Mouse (Mus musculus) liver, adult 10 weeks (tissue): Measurements from ENCODE around the gene Hsd11b1. TPM values are rescaled to one million over a fixed set of nuclear protein-coding genes. Genes with fewer than 3 reads are reported as not detected.

ENCODE experiments used
- polyA plus RNA-seq: library from polyadenylated mRNA; stranded (reverse); fragments of 350-450 nt; fragmentation: Illumina TruSeq; extraction: RNeasy Lipid Tissue Mini Kit (QIAGEN cat#74804); gene quantifications from one replicate; pipeline ENCODE4 v1.2.3, GENCODE M21; 2014; ENCODE audit warnings: low read depth, low replicate concordance

The Hsd11b1 gene
- 1,112 TPM for polyA plus RNA-seq

GRCm38 (mm10) chr1:193263955-193264598 is at the start of gene Hsd11b1:
Hsd11b1 (minus strand) TSS chr1:193264075.

GRCm38 (mm10) chr1:193272916-193273601 is 9.2 kb upstream of the Hsd11b1 start, which contains the start of gene G0s2:
G0s2 (minus strand) TSS chr1:193273217.

GRCm38 (mm10) chr1:193207503-193207902 is 56.4 kb downstream of the Hsd11b1 start, which contains the start of gene Lamb3:
Lamb3 (plus strand) TSS chr1:193207699.

GRCm38 (mm10) chr1:193201383-193201778 is 62.5 kb downstream of the Hsd11b1 start, which contains the start of gene Traf3ip3:
Traf3ip3 (minus strand) TSS chr1:193201703.

Other genes starting within 250 kb of the Hsd11b1 start
- not detected for gene Syt14, start 228.3 kb downstream of the Hsd11b1 start, polyA plus RNA-seq
- 7.0 TPM for gene Diexf, start 133.8 kb downstream of the Hsd11b1 start, polyA plus RNA-seq
- 63.1 TPM for gene Irf6, start 111.0 kb downstream of the Hsd11b1 start, polyA plus RNA-seq
- 10.2 TPM for gene A130010J15Rik, start 96.0 kb downstream of the Hsd11b1 start, polyA plus RNA-seq
- 1.0 TPM for gene Traf3ip3, start 62.4 kb downstream of the Hsd11b1 start, polyA plus RNA-seq
- 0.64 TPM for gene Lamb3, start 56.4 kb downstream of the Hsd11b1 start, polyA plus RNA-seq
- 7.1 TPM for gene G0s2, start 9.1 kb upstream of the Hsd11b1 start, polyA plus RNA-seq
- not detected for gene Camk1g, start 106.2 kb upstream of the Hsd11b1 start, polyA plus RNA-seq